Comparison of ENCODE assay signal across 9 mouse cellular contexts in the genomic region with DNA sequence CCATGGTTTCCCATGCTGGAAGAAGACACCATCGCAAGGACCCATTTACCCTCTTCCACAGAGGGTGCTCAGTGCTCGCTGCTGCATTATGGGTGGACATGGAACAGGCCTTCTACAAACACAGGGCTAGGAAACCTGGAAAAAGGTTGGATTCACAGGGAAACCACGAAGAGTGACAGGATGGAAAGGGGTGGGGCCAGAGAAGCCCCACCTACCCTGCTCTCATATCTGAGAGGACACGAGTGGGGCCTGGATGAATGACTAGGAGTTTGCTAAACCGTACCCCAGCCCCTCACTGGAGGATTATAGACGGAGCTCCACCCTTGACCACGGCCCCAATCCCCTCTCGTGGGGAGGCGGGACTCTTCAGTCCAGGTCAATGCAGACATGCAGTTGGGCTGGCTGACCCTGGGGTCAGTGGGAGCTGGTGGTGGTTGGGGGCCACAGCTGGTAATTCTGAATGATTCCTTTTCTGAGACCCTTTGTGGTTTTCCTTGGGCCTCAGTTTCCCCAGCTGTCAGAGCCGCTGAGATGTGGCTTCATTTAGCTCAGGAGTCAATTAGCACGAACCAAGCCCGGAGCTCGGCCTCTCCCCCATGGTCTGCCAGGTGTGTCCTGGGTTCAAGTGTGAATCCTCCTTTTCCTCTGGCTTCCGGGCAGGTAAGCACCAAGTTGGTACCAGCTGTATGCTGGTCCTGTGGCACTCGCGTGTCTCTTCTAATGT. TPM values are rescaled to one million over a fixed set of nuclear protein-coding genes. Genes with fewer than 3 reads are reported as not detected.
DNase-seq lines count a peak whose midpoint lies in the region; ATAC-seq and TF ChIP-seq lines count a peak whose summit lies in the region.
"Had no signal": no experiment of that assay in that cellular context is flagged by ENCODE, and none has a peak within 500 bp of the region (broad histone marks: within the 10 kb centered on the region; RNA-seq: fewer than 3 reads in every experiment).

No protein-coding gene starts in this region.

- H3K79me2 ChIP-seq in liver, adult 2 months (ENCODE audit: control insufficient read depth, insufficient read depth, low read length): peaks cover 29% of the 10 kb centered on the region; the same call in 1 of the 2 replicates
- H3K79me2 ChIP-seq in myocyte (ENCODE audit: control insufficient read depth, insufficient read depth): peaks cover 47% of the 10 kb centered on the region

- H3K27ac ChIP-seq in liver, adult 2 months (replicated peaks; ENCODE audit: insufficient read depth, low read depth, low read length): peak overlapping the region; percentile 89
- H3K27ac ChIP-seq in intestine, embryonic 14.5 days (ENCODE audit: low read depth): peak overlapping the region; percentile 77

- DNase-seq in adrenal gland, adult (ENCODE audit: inconsistent age in 2 of 2, low spot score in 1 of 2): peak; percentile 43 to 66
- DNase-seq in adrenal gland, postnatal 25 days: no peak
- DNase-seq in liver, adult 2 months (ENCODE audit: extremely low read depth, low read depth, low spot score): no peak
- DNase-seq in liver: no peak
- DNase-seq in intestine, embryonic 14.5 days (ENCODE audit: low spot score): no peak
- no peak for DNase-seq in thymus, postnatal 25 days
- no peak for DNase-seq in right cerebral cortex, postnatal 14 days
- DNase-seq: adrenal gland, postnatal 10 days had no signal

- H3K9me3 ChIP-seq in intestine, embryonic 14.5 days (ENCODE audit: control insufficient read depth, low read length): no peaks in the 10 kb centered on the region

- H3K4me3 ChIP-seq in liver, adult 2 months (ENCODE audit: insufficient read depth, low read depth, low read length): peak overlapping the region; percentile 7; the same call in 1 of the 2 replicates
- no peak overlapping the region for H3K4me3 ChIP-seq in intestine, embryonic 14.5 days (ENCODE audit: low read depth, low read length)
- H3K4me3 ChIP-seq in myocyte: no peak overlapping the region

- H3K36me3 ChIP-seq in liver, adult 2 months (ENCODE audit: control insufficient read depth, insufficient read depth, low read length): peaks cover 2% of the 10 kb centered on the region; the same call in 1 of the 2 replicates
- peaks cover 14% of the 10 kb centered on the region for H3K36me3 ChIP-seq in intestine, embryonic 14.5 days (ENCODE audit: control insufficient read depth, insufficient read depth, low read length)
- H3K36me3 ChIP-seq in myocyte (ENCODE audit: control insufficient read depth, insufficient read depth): peaks cover 2% of the 10 kb centered on the region

- no peak for ATAC-seq in intestine, embryonic 14.5 days (replicated peaks; ENCODE audit: low FRiP score, low TSS enrichment, low read depth)

- H3K4me1 ChIP-seq in liver, adult 2 months (ENCODE audit: control insufficient read depth, insufficient read depth, low read length): peaks cover 77% of the 10 kb centered on the region
- peaks cover 93% of the 10 kb centered on the region for H3K4me1 ChIP-seq in intestine, embryonic 14.5 days (replicated peaks; ENCODE audit: control insufficient read depth, insufficient read depth, low read length)

- no peak overlapping the region for H3K4me2 ChIP-seq in intestine, embryonic 14.5 days (ENCODE audit: low read length)
- H3K4me2 ChIP-seq in myocyte (ENCODE audit: low read depth): peak overlapping the region; percentile 76

- no peak overlapping the region for H3ac ChIP-seq in myocyte (ENCODE audit: control insufficient read depth, insufficient read length)

- no peaks in the 10 kb centered on the region for H3K27me3 ChIP-seq in liver, adult 2 months (ENCODE audit: control insufficient read depth, insufficient read depth, low read length)
- H3K27me3 ChIP-seq in intestine, embryonic 14.5 days (replicated peaks; ENCODE audit: control insufficient read depth, insufficient read depth, low read length): no peaks in the 10 kb centered on the region
- no peaks in the 10 kb centered on the region for H3K27me3 ChIP-seq in myocyte (ENCODE audit: control insufficient read depth, insufficient read depth, insufficient read length)

- WGBS in liver, adult 2 months: 59% methylated on average over 16 of the region's 16 CpGs
- 68% methylated on average over 16 of the region's 16 CpGs for whole genome bisulfite sequencing in intestine, embryonic 14.5 days

- H3K9ac ChIP-seq in liver, adult 2 months (ENCODE audit: low read depth, low read length): peak overlapping the region; percentile 55
- H3K9ac ChIP-seq in intestine, embryonic 14.5 days (ENCODE audit: low read length): no peak overlapping the region

- no peak for TF ChIP-seq CTCF in liver, adult 2 months (IDR thresholded peaks at IDR 0.05; ENCODE audit: low read depth, low read length)

- TF ChIP-seq POLR2A in liver, adult 2 months (IDR thresholded peaks at IDR 0.05; ENCODE audit: extremely low read depth, insufficient read depth, low read length): no peak
- no peak for TF ChIP-seq POLR2A in myocyte (IDR thresholded peaks at IDR 0.05; ENCODE audit: insufficient read length, low read depth)

TF ChIP-seq in myocyte, 11 proteins besides CTCF, POLR2A, EP300 and RAD21:
- TF ChIP-seq REST (IDR thresholded peaks at IDR 0.05; ENCODE audit: insufficient read depth, insufficient read length) (no peak), POLR2AphosphoS2 (IDR thresholded peaks at IDR 0.05; ENCODE audit: insufficient read length, low read depth) (no peak), TCF3 (IDR thresholded peaks at IDR 0.05; ENCODE audit: insufficient read length, low read depth) (no peak), USF1 (IDR thresholded peaks at IDR 0.05; ENCODE audit: low read depth) (no peak), CEBPB (IDR thresholded peaks at IDR 0.05; ENCODE audit: insufficient read depth, poor library complexity, severe bottlenecking) (no peak), SRF (IDR thresholded peaks at IDR 0.05; ENCODE audit: control insufficient read depth, insufficient read length, low read depth) (no peak), TCF12 (IDR thresholded peaks at IDR 0.05; ENCODE audit: insufficient read depth, poor library complexity, severe bottlenecking) (no peak), MYOD1 (IDR thresholded peaks at IDR 0.05; ENCODE audit: control insufficient read depth in 1 of 3, insufficient read length in 2 of 3, low read depth in 2 of 3) (no peak), MAX (IDR thresholded peaks at IDR 0.05; ENCODE audit: low read depth) (no peak), E2F4 (IDR thresholded peaks at IDR 0.05; ENCODE audit: insufficient read depth) (no peak), MYOG (IDR thresholded peaks at IDR 0.05; ENCODE audit: control insufficient read depth in 1 of 3, insufficient read depth in 1 of 3, insufficient read length in 2 of 3, low read depth in 2 of 3) (no peak)
TF ChIP-seq in myocyte: peak in this region for 0.

RNA-seq across cellular contexts. Expression of a gene that starts 19.9 kb away (rescaled TPM):
- total RNA-seq in adrenal gland, postnatal 25 days (2021): 1.4 TPM in 1 of 2 replicates, not detected in the other
- 1.3 and 1.5 TPM in 2 replicates for total RNA-seq in liver, adult 2 months (2014; rRNA removed)
- polyA plus RNA-seq in liver, adult 2 months (2012; rRNA removed): 2.3 and 4.1 TPM in 2 replicates
- 99.8 and 125 TPM in 2 replicates for polyA plus RNA-seq in intestine, embryonic 14.5 days (2014; fragmentation: Nextera tagmentation; extraction: Ambion mirVana)
- 0.30 TPM for polyA plus RNA-seq in myocyte (2012; fragmentation: generic; extraction: Trizol)

RNA-seq across cellular contexts. Expression of a gene that starts 23.9 kb away (rescaled TPM):
- total RNA-seq in adrenal gland, postnatal 25 days (2021): 1.5 TPM in 1 of 2 replicates, not detected in the other
- total RNA-seq in liver, adult 2 months (2014; rRNA removed): 0.40 TPM in 1 of 2 replicates, not detected in the other
- 0.26 and 1.4 TPM in 2 replicates for polyA plus RNA-seq in liver, adult 2 months (2012; rRNA removed)
- polyA plus RNA-seq in intestine, embryonic 14.5 days (2014; fragmentation: Nextera tagmentation; extraction: Ambion mirVana): 0.37 and 0.44 TPM in 2 replicates
- 0.73 TPM for polyA plus RNA-seq in myocyte (2012; fragmentation: generic; extraction: Trizol)

RNA-seq across cellular contexts. Expression of a gene that starts 28.5 kb away (rescaled TPM):
- 1.7 TPM in 2 replicates for total RNA-seq in adrenal gland, postnatal 25 days (2021)
- 2.4 TPM in 1 of 2 replicates, not detected in the other for total RNA-seq in liver, adult 2 months (2014; rRNA removed)
- 0.32 and 0.44 TPM in 2 replicates for polyA plus RNA-seq in liver, adult 2 months (2012; rRNA removed)
- 2.4 and 4.2 TPM in 2 replicates for polyA plus RNA-seq in intestine, embryonic 14.5 days (2014; fragmentation: Nextera tagmentation; extraction: Ambion mirVana)
- polyA plus RNA-seq in myocyte (2012; fragmentation: generic; extraction: Trizol): 1.7 TPM

RNA-seq across cellular contexts. Expression of a gene that starts 28.5 kb away (rescaled TPM):
- 48.4 and 52.7 TPM in 2 replicates for total RNA-seq in adrenal gland, postnatal 25 days (2021)
- total RNA-seq in liver, adult 2 months (2014; rRNA removed): 39.7 and 53.8 TPM in 2 replicates
- 42.6 and 49.7 TPM in 2 replicates for polyA plus RNA-seq in liver, adult 2 months (2012; rRNA removed)
- 70.7 and 70.8 TPM in 2 replicates for polyA plus RNA-seq in intestine, embryonic 14.5 days (2014; fragmentation: Nextera tagmentation; extraction: Ambion mirVana)
- 103 TPM for polyA plus RNA-seq in myocyte (2012; fragmentation: generic; extraction: Trizol)

RNA-seq across cellular contexts. Expression of a gene that starts 34.4 kb away (rescaled TPM):
- 49.3 and 51.6 TPM in 2 replicates for total RNA-seq in adrenal gland, postnatal 25 days (2021)
- 6.2 and 8.1 TPM in 2 replicates for total RNA-seq in liver, adult 2 months (2014; rRNA removed)
- 20.9 and 29.9 TPM in 2 replicates for polyA plus RNA-seq in liver, adult 2 months (2012; rRNA removed)
- polyA plus RNA-seq in intestine, embryonic 14.5 days (2014; fragmentation: Nextera tagmentation; extraction: Ambion mirVana): 93.3 and 93.9 TPM in 2 replicates
- 42.0 TPM for polyA plus RNA-seq in myocyte (2012; fragmentation: generic; extraction: Trizol)

Comparison
In these comparisons a context has a peak if more than half of its experiments do, and no peak if none do; other contexts are left out.
1. DNase-seq: peak in adrenal gland, adult (2 of 2); none in adrenal gland, postnatal 25 days (single experiment), liver, adult 2 months (single experiment), liver (single experiment), intestine, embryonic 14.5 days (single experiment), thymus, postnatal 25 days (single experiment) and right cerebral cortex, postnatal 14 days (single experiment).
2. RNA of a gene that starts 19.9 kb away (polyA plus RNA-seq): 99.8 to 125 TPM in intestine, embryonic 14.5 days; 2.3 to 4.1 TPM in liver, adult 2 months and 0.30 TPM in myocyte (single experiment); every median in the first group is over 10 times any median in the second.